Mouse (Mus musculus) embryonic facial prominence, embryonic 14.5 days (tissue): ENCODE data around the gene Myh7. TPM values are rescaled to one million over a fixed set of nuclear protein-coding genes. Genes with fewer than 3 reads are reported as not detected.
"Not testable (repeated sequence)": the region's sequence is repeated elsewhere in the genome, so short reads cannot be mapped to it uniquely, and the experiment has no call there.

Source experiments
- ATAC-seq: fragments of 200-750 bp; cut with Nextera tagmentation; 2 replicates; pipeline ENCODE4 v1.8.0; 2017; ENCODE audit warnings: low read depth, moderate number of reproducible peaks, moderate TSS enrichment
- DNase-seq: peaks from one replicate; pipeline ENCODE4 v3.0.0-alpha.2; 2015; ENCODE audit warnings: low spot score
- H3K27ac ChIP-seq: fragments of 300-500 bp; sonication (generic); replicated peaks from 2 replicates; pipeline ENCODE4 v1.5.1; 2014; ENCODE audit warnings: low read depth, mild to moderate bottlenecking, low read length, moderate library complexity
- H3K27me3 ChIP-seq: fragments of 300-500 bp; sonication (generic); replicated peaks from 2 replicates; pipeline ENCODE4 v1.6.1; 2014; ENCODE audit warnings: low read length; ENCODE audit not compliant: control insufficient read depth, insufficient read depth
- H3K36me3 ChIP-seq: fragments of 300-500 bp; sonication (generic); 2 replicates; pipeline ENCODE4 v1.6.1; 2014; ENCODE audit warnings: low read length, mixed read lengths; ENCODE audit not compliant: control insufficient read depth, insufficient read depth
- H3K4me1 ChIP-seq: fragments of 300-500 bp; sonication (generic); 2 replicates; pipeline ENCODE4 v1.6.1; 2014; ENCODE audit warnings: antibody characterized with exemption, low read length; ENCODE audit not compliant: control insufficient read depth, insufficient read depth
- H3K4me2 ChIP-seq: fragments of 300-500 bp; sonication (generic); 2 replicates; pipeline ENCODE4 v1.6.1; 2014; ENCODE audit warnings: low read depth, mild to moderate bottlenecking, low read length, moderate library complexity, mixed read lengths
- H3K4me3 ChIP-seq: fragments of 300-500 bp; sonication (generic); 2 replicates; pipeline ENCODE4 v1.5.1; 2014; ENCODE audit warnings: low read depth, mild to moderate bottlenecking, low read length
- H3K9ac ChIP-seq: fragments of 300-500 bp; sonication (generic); 2 replicates; pipeline ENCODE4 v1.6.1; 2014; ENCODE audit warnings: low read depth, mild to moderate bottlenecking, low read length, moderate library complexity, mixed read lengths
- H3K9me3 ChIP-seq: fragments of 300-500 bp; sonication (generic); 2 replicates; pipeline ENCODE4 v1.6.1; 2016; ENCODE audit warnings: low read length; ENCODE audit not compliant: control insufficient read depth
- WGBS: fragments of 180-500 bp; shearing (Covaris S2); extraction: QIAGEN DNeasy Blood & Tissue Kit; methylation state at CpG from one replicate; pipeline ENCODE4 v1.1.7; 2014; 5-methylcytosine and 5-hydroxymethylcytosine counted together
- polyA plus RNA-seq: library from polyadenylated mRNA; unstranded; fragments of >200 nt; fragmentation: Nextera tagmentation; extraction: Ambion mirVana; gene quantifications from 2 replicates; pipeline ENCODE4 v1.2.1, GENCODE M21; 2014

The Myh7 gene
- polyA plus RNA-seq, 1 experiment from 2014 or later = 103 TPM

DNA sequence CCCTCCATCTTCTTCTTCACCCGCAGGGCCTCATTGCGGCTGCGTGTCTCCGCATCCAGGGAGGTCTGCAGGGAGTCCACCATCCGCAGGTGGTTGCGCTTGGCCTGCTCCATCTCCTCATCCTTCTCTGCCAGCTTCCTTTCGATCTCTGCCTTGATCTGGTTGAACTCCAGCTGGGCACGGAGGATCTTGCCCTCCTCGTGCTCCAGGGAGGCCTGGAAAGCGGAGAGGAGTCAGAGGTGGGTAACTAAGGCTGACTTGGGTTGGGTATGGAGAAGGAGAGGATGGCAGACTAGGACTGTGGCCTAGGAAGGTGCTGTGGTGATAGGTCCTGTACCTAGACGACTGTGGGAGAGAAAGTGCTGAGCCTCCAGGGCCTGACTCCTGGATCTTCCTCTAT lies 47.4 kb downstream of the Myh7 start:
- ATAC-seq, H3K9me3 ChIP-seq, H3K4me2 ChIP-seq, H3K27me3 ChIP-seq, H3K27ac ChIP-seq, H3K4me1 ChIP-seq, H3K9ac ChIP-seq, H3K4me3 ChIP-seq, DNase-seq, H3K36me3 ChIP-seq: not testable (repeated sequence)
- WGBS = 94% methylated on average over 8 of the region's 11 CpGs

DNA sequence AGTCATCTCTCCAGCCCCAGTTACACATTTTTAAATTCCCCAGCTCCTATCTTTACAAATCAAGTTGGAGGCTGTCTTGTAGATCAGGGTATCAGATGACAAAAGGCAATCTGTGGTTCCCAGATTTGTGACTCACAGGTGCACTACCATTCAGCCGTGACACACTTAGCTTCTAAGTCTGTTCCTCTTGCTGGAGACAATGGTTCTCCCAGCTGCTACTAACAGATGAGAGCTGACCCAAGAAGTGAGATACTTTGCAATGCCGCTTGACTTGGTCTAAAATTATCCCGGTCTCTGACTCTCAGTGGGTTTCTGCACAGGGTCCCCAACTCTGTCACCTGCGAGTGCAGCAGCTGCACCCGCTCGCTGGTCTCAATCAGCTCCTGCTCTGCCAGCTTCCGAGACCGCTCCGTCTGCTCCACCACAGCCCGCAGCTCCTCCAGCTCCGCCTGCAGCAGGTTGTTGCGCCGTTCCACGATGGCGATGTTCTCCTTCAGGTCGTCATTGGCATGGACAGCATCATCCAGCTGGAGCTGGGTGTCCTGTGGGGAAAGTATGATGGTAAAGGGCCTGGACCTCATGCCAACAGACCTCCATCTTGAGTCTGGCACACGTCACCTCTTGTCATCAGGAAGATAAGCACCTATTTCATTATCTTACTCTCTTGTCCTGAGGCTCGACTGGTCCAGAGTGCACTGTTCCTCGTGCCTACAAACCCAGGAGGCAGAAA lies 48.3 kb downstream of the Myh7 start:
- Histone ChIP-seq H3K9ac (no peak overlapping the region), H3K27me3 (no peaks in the 10 kb centered on the region), H3K9me3 (no peaks in the 10 kb centered on the region), H3K27ac (no peak overlapping the region), H3K4me3 (no peak overlapping the region), H3K4me2 (no peak overlapping the region), H3K36me3 (no peaks in the 10 kb centered on the region), H3K4me1 (no peaks in the 10 kb centered on the region)
- DNase-seq (peak; percentile 66), ATAC-seq (peak; percentile 76)
- WGBS = 80% methylated on average over 19 of the region's 19 CpGs

DNA sequence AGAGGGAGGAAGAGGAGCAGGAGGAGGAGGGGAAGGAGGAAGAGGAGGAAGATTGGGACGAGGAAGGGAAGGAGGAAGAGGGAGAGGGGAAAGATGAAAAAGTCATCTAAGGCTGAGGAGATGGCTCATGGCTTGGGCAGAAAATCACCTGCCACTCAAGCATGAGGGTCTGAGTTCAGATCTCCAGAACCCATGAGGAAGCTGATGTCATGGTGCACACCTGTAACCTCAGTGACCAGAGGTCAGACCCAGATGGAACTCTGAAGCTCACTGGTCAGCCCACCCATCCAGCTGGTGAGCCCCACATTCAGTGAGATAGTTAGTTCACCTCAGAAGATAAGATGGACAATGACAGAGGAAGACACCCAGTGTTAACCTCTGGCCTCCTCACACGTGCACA lies 49.5 kb downstream of the Myh7 start:
- Histone ChIP-seq H3K9me3 (no peaks in the 10 kb centered on the region), H3K4me3 (no peak overlapping the region), H3K4me2 (no peak overlapping the region), H3K36me3 (no peaks in the 10 kb centered on the region), H3K27ac (no peak overlapping the region), H3K27me3 (no peaks in the 10 kb centered on the region), H3K9ac (no peak overlapping the region), H3K4me1 (no peaks in the 10 kb centered on the region)
- DNase-seq (no peak), ATAC-seq (no peak)
- 70% methylated on average over 2 of the region's 2 CpGs for WGBS

GRCm38 (mm10) chr14:54943971-54944370 lies 50.5 kb downstream of the Myh7 start:
- no peak for DNase-seq
- Histone ChIP-seq H3K4me2 (no peak overlapping the region), H3K9ac (no peak overlapping the region), H3K27me3 (no peaks in the 10 kb centered on the region), H3K9me3 (no peaks in the 10 kb centered on the region), H3K4me1 (no peaks in the 10 kb centered on the region), H3K36me3 (no peaks in the 10 kb centered on the region), H3K27ac (no peak overlapping the region), H3K4me3 (no peak overlapping the region)
- WGBS = 96% methylated on average over 7 of the region's 7 CpGs
- ATAC-seq = no peak

- Histone ChIP-seq H3K27me3 (no peaks in the 10 kb centered on the region), H3K4me1 (no peaks in the 10 kb centered on the region), H3K4me3 (no peak overlapping the region), H3K36me3 (no peaks in the 10 kb centered on the region), H3K9ac (no peak overlapping the region), H3K4me2 (no peak overlapping the region), H3K27ac (no peak overlapping the region), H3K9me3 (no peaks in the 10 kb centered on the region)
- ATAC-seq (no peak), DNase-seq (no peak)
- WGBS = 87% methylated on average over 8 of the region's 8 CpGs
Measured at GRCm38 (mm10) chr14:54942479-54942878, 51.9 kb downstream of the Myh7 start.

DNA sequence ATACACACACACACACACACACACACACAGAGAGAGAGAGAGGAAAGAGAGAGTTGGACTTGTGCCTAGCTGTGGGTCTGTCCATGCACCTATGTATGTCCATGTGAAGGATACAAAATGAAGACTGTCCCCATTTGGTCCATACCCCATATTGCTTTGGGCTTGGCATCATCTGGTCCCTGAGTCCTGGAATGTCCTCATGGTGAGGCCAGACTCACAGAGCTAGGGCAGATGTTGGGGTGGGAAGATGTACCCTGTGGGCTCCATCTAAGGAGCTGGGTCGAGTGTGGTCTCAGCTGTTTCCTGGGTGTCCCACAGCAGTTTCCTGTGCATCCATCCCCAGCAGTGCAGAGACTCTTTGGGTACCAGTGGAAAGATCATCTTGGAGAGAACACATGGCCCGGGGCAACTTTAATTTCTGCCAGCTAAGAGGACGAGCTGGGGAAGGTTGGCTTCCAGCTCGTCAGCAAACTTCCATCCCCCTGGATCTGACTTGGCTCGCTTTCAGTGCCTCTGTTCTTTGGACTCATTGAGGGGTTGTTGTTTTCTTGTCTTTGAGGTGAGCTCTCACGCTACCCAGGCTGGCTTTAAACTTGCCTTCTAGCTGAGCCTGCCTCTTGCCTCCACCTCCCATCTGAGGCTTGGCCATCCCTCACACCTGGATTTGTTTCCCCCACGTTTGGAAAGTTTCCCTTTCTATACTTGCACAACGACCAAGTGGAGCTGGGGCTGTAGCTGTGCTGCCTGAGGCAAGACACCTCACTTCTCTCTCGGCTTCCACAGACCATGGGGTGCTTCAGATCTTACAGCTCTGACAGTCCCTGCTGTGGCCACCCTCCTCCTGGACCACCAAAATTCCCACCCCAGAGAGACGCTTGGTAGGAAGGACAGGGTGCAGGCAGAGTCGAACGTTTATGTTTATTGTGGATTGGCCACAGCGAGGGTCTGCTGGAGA lies 53.1 kb downstream of the Myh7 start:
- ATAC-seq = no peak
- WGBS = 57% methylated on average over 13 of the region's 13 CpGs
- no peaks in the 10 kb centered on the region for H3K9me3 ChIP-seq
- no peak for DNase-seq
- peak overlapping the region; percentile 5; the same call in 1 of the 2 replicates for H3K9ac ChIP-seq
- no peaks in the 10 kb centered on the region; the same call in 1 of the 2 replicates for H3K4me1 ChIP-seq
- no peak overlapping the region for H3K27ac ChIP-seq
- no peak overlapping the region for H3K4me2 ChIP-seq
- no peaks in the 10 kb centered on the region for H3K36me3 ChIP-seq
- no peaks in the 10 kb centered on the region for H3K27me3 ChIP-seq
- no peak overlapping the region for H3K4me3 ChIP-seq

DNA sequence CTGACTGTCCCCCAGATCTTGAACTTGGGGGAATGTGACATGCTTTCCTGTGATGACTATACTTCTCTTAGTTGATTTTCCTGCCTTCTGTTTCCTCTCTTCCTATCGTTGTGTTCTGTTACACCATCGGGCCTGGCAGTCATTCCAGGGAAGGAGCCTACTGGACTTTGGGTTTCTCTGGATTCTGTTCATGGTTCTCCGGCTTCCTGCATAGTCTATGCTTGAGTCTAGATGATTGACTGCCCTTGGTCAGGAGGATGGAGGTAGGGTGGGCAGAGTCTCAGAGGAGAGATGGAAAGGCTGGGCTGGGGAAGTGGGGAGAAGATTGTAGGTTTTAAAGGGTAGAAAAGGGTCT lies 54.3 kb downstream of the Myh7 start:
- DNase-seq (no peak), ATAC-seq (no peak)
- H3K36me3 ChIP-seq = no peaks in the 10 kb centered on the region
- no peak overlapping the region for H3K27ac ChIP-seq
- no peaks in the 10 kb centered on the region for H3K9me3 ChIP-seq
- WGBS = 83% methylated on average over 3 of the region's 3 CpGs
- peaks cover 2% of the 10 kb centered on the region; the same call in 1 of the 2 replicates for H3K4me1 ChIP-seq
- no peaks in the 10 kb centered on the region for H3K27me3 ChIP-seq
- H3K4me2 ChIP-seq = no peak overlapping the region
- no peak overlapping the region for H3K9ac ChIP-seq
- H3K4me3 ChIP-seq = no peak overlapping the region

DNA sequence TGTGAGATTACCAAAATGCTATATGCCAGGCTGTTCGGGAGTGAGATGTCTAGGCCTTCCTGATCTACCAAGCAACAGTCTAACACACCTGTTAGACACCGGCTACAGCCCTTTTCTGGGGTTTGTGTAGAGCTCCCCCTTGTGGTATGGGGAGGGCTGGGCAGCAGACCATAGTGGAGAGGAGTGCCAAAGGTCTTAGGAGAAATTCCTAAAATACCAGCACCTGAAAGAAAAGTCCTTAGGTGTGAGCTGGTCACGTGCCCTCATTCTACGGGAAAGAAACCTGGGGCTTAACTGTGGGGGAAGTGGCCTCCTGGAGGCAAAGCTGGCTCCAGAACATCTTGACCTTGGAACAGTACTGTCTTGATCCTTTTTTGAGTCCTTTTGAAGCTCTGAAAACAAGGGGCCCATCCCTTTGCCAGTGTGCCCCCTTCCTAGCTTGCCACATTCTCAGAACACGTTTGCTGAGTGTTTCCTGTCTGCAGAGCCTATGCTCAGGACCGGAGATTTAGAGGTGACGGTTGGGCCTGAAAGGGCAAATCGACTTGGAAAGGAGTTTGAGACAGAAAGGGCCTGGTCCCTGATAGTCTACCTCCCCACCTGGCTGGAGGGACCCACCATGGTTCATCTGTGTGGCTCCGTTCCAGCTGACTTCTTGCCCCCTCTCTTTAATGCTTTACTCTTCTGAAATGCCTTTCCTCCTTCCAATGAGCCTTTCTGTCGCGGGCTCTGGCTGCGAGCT lies 54.8 kb downstream of the Myh7 start:
- no peak; the same call in 1 of the 2 replicates for ATAC-seq

More for the DNA sequence above, 54.8 kb downstream of the Myh7 start:
- Histone ChIP-seq H3K36me3 (no peaks in the 10 kb centered on the region), H3K4me1 (peaks cover 2% of the 10 kb centered on the region; the same call in 1 of the 2 replicates), H3K4me3 (no peak overlapping the region), H3K4me2 (no peak overlapping the region), H3K9me3 (no peaks in the 10 kb centered on the region), H3K27ac (no peak overlapping the region), H3K27me3 (no peaks in the 10 kb centered on the region), H3K9ac (no peak overlapping the region)
- peak; percentile 70 for DNase-seq
- WGBS = 55% methylated on average over 12 of the region's 12 CpGs
